Mouse (Mus musculus) liver, adult 2 months (tissue): Measurements from ENCODE around the gene Tyrp1.

Experiments used
- CTCF ChIP-seq: fragments of 200-500 bp; IDR thresholded peaks from 2 replicates; pipeline ENCODE4 v1.5.1; 2011; ENCODE audit warnings: low read depth, low read length, control low read depth
- POLR2A ChIP-seq: fragments of 200-500 bp; IDR thresholded peaks from 2 replicates; pipeline ENCODE4 v1.6.1; 2011; ENCODE audit warnings: low read length, control low read depth; ENCODE audit not compliant: insufficient read depth; ENCODE audit errors: extremely low read depth

DNA sequence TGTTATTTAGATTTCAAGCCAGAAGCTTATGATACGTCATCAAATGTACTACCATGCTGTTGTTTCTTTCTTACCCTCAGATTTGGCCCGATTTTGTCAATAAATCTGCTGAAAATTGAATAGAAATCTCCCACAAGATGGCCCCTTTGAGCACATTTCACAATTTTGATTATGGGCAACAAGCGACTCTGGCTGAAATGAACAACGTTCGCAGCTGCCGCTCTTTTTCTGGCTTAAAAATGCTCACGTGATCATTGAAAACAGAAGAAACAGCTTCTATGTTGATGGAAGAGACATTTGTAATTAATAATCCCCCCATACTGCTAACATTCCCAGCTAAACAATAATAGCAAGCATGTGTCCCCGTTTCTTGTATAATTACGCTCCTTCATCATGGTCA, 29.0 kb downstream of the Tyrp1 start:
- TF ChIP-seq CTCF, result no peak
- no peak for TF ChIP-seq POLR2A
